Mouse (Mus musculus) layer of hippocampus, adult 11-12 months (tissue): ENCODE measurements around the gene Adam12.

ENCODE experiments used
- DNase-seq: peaks from one replicate; pipeline ENCODE4 v3.0.0; 2022; ENCODE audit warnings: low spot score

The Adam12 gene

GRCm38 (mm10) chr7:133863684-133864083, 368.3 kb downstream of the Adam12 start:
- DNase-seq: no peak

GRCm38 (mm10) chr7:133863151-133863550, 368.8 kb downstream of the Adam12 start:
- no peak for DNase-seq

GRCm38 (mm10) chr7:133862723-133863122, 369.2 kb downstream of the Adam12 start:
- DNase-seq: no peak

GRCm38 (mm10) chr7:133862233-133862632, 369.7 kb downstream of the Adam12 start:
- DNase-seq: no peak

GRCm38 (mm10) chr7:133859548-133859947, 372.4 kb downstream of the Adam12 start:
- DNase-seq: no peak

- DNase-seq: no peak
Observed at GRCm38 (mm10) chr7:133858506-133858905, 373.4 kb downstream of the Adam12 start.

- peak; percentile 83 for DNase-seq
Observed at GRCm38 (mm10) chr7:133856278-133856677, 375.7 kb downstream of the Adam12 start.

- DNase-seq: no peak
Observed at GRCm38 (mm10) chr7:133850735-133851134, 381.2 kb downstream of the Adam12 start.

- DNase-seq: no peak
Observed at GRCm38 (mm10) chr7:133848180-133848579, 383.8 kb downstream of the Adam12 start.

- no peak for DNase-seq
Observed at GRCm38 (mm10) chr7:133847175-133847574, 384.8 kb downstream of the Adam12 start.

GRCm38 (mm10) chr7:133842079-133842478, 389.9 kb downstream of the Adam12 start:
- no peak for DNase-seq

- DNase-seq: peak; percentile 60
Observed at GRCm38 (mm10) chr7:133839546-133839945, 392.4 kb downstream of the Adam12 start.
